Mouse (Mus musculus): ENCODE results near the gene Hnf1b. TPM values are rescaled to one million over a fixed set of nuclear protein-coding genes. Genes with fewer than 3 reads are reported as not detected.

Hnf1b gene
- polyA plus RNA-seq, 1 experiment from 2014 or later: 0.33 TPM

DNA sequence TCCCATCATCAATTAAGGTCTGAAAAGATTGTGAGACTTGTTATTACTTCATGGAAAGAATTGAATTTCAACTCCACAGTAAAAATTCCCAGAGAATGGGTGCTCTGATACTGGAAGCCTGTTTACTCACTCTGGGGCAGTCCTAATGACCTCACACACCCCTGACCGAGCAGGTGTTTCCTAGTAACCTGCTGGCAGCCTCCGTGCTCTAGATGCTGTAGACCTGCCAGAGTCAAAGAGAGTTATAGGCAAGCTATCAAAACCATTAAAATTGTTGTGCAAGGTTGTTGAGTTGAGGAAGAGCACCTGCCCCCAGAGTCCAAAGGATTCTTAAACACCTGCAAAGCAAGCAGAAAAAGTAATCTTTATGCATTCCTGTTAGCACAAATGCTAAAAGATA lies 72.7 kb downstream of the Hnf1b start:
- H3K36me3 ChIP-seq: no peaks in the 10 kb centered on the region
- no peaks in the 10 kb centered on the region for H3K27me3 ChIP-seq
- H3K9me3 ChIP-seq: no peaks in the 10 kb centered on the region
- H3K4me2 ChIP-seq: no peak overlapping the region
- 68% methylated on average over 2 of the region's 2 CpGs for WGBS
- no peak overlapping the region for H3K27ac ChIP-seq (replicated peaks)
- no peaks in the 10 kb centered on the region for H3K4me1 ChIP-seq (replicated peaks)
- no peak overlapping the region for H3K9ac ChIP-seq
- ATAC-seq (ENCODE audit: low read depth): no peak
- H3K4me3 ChIP-seq: no peak overlapping the region

DNA sequence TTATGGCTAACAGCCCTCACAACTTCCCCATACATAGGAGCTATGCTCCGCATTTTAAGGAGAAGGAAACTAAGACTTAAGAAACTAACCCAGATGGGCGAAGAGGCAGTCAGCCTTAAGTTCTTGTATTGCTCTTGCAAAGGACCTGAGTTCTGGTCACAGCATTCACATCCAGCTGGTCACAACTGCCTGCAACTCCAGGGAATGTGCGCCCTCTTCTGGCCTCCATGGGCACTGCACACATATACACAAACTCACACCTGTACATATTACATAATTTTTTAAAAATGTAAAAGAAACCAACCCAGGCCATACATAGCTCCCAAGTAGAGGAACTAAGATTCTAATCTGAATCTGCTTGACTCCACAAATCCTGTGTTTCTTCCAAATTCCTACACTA lies 77.2 kb downstream of the Hnf1b start:
- Histone ChIP-seq H3K36me3 (no peaks in the 10 kb centered on the region), H3K9me3 (no peaks in the 10 kb centered on the region), H3K9ac (no peak overlapping the region), H3K27me3 (no peaks in the 10 kb centered on the region), H3K4me1 (replicated peaks) (no peaks in the 10 kb centered on the region), H3K4me3 (no peak overlapping the region), H3K27ac (replicated peaks) (no peak overlapping the region), H3K4me2 (no peak overlapping the region)
- ATAC-seq (ENCODE audit: low read depth): no peak
- WGBS: 58% methylated on average over 3 of the region's 3 CpGs

GRCm38 (mm10) chr11:83932506-83933106 lies 82.7 kb downstream of the Hnf1b start:
- no peak overlapping the region for H3K9ac ChIP-seq
- no peaks in the 10 kb centered on the region for H3K27me3 ChIP-seq
- no peak overlapping the region for H3K4me3 ChIP-seq
- H3K9me3 ChIP-seq: no peaks in the 10 kb centered on the region
- 87% methylated on average over 10 of the region's 10 CpGs for WGBS
- H3K27ac ChIP-seq (replicated peaks): no peak overlapping the region
- no peaks in the 10 kb centered on the region for H3K4me1 ChIP-seq (replicated peaks)
- H3K4me2 ChIP-seq: no peak overlapping the region
- ATAC-seq (ENCODE audit: low read depth): no peak
- no peaks in the 10 kb centered on the region for H3K36me3 ChIP-seq

- H3K4me2 ChIP-seq: no peak overlapping the region
- no peaks in the 10 kb centered on the region for H3K36me3 ChIP-seq
- H3K9me3 ChIP-seq: no peaks in the 10 kb centered on the region
- WGBS: 88% methylated on average over 4 of the region's 4 CpGs
- ATAC-seq (ENCODE audit: low read depth): no peak
- no peaks in the 10 kb centered on the region for H3K4me1 ChIP-seq (replicated peaks)
- no peak overlapping the region for H3K9ac ChIP-seq
- no peaks in the 10 kb centered on the region for H3K27me3 ChIP-seq
- H3K27ac ChIP-seq (replicated peaks): no peak overlapping the region
- no peak overlapping the region for H3K4me3 ChIP-seq
These were observed 83.5 kb downstream of the Hnf1b start for GRCm38 (mm10) chr11:83933376-83933775.

- no peaks in the 10 kb centered on the region for H3K4me1 ChIP-seq (replicated peaks)
- H3K9me3 ChIP-seq: no peaks in the 10 kb centered on the region
- H3K27ac ChIP-seq (replicated peaks): no peak overlapping the region
- H3K9ac ChIP-seq: no peak overlapping the region
- peaks cover 7% of the 10 kb centered on the region for H3K27me3 ChIP-seq
- no peak overlapping the region for H3K4me3 ChIP-seq
- H3K36me3 ChIP-seq: no peaks in the 10 kb centered on the region
- WGBS: 28% methylated on average over 7 of the region's 7 CpGs
- no peak overlapping the region for H3K4me2 ChIP-seq
- ATAC-seq (ENCODE audit: low read depth): 0 out of 2 replicates have a peak, but pooled peaks have one; percentile 36
These were observed 86.3 kb downstream of the Hnf1b start for GRCm38 (mm10) chr11:83935986-83936665.

GRCm38 (mm10) chr11:83938556-83938955 lies 88.7 kb downstream of the Hnf1b start:
- Histone ChIP-seq H3K27me3 (peaks cover 7% of the 10 kb centered on the region), H3K36me3 (0 out of 2 replicates have a peak, but pooled peaks cover under 1% of the 10 kb centered on the region), H3K4me3 (no peak overlapping the region), H3K9me3 (no peaks in the 10 kb centered on the region), H3K4me1 (replicated peaks) (peaks cover 16% of the 10 kb centered on the region), H3K9ac (no peak overlapping the region), H3K27ac (replicated peaks) (no peak overlapping the region), H3K4me2 (no peak overlapping the region)
- WGBS: 86% methylated on average over 8 of the region's 8 CpGs
- ATAC-seq (ENCODE audit: low read depth): no peak

GRCm38 (mm10) chr11:83941950-83942840 lies 92.3 kb downstream of the Hnf1b start, which contains the start of gene Ddx52:
Gene Ddx52, plus strand, starts transcription at chr11:83942062.
- WGBS: 2% methylated on average over 49 of the region's 49 CpGs
- peaks cover 16% of the 10 kb centered on the region for H3K4me1 ChIP-seq (replicated peaks)

More at GRCm38 (mm10) chr11:83941950-83942840, 92.3 kb downstream of the Hnf1b start, which contains the start of gene Ddx52:
- peaks cover 37% of the 10 kb centered on the region for H3K36me3 ChIP-seq
- peak within 1 kb of the TSS; percentile 80 for H3K4me2 ChIP-seq
- peaks cover 7% of the 10 kb centered on the region for H3K27me3 ChIP-seq
- peak within 1 kb of the TSS; percentile 85 for H3K9ac ChIP-seq
- ATAC-seq (ENCODE audit: low read depth): peak; percentile 96
- H3K27ac ChIP-seq (replicated peaks): peak within 1 kb of the TSS; percentile 65
- H3K4me3 ChIP-seq: peak within 1 kb of the TSS; percentile 81
- H3K9me3 ChIP-seq: no peaks in the 10 kb centered on the region

Other genes with a start within 250 kb of the Hnf1b start
- gene Rpl9-ps1, start 204.4 kb upstream of the Hnf1b start, polyA plus RNA-seq (2015; fragmentation: Nextera tagmentation; extraction: Ambion mirVana): not detected in 2 replicates
- 2.0 and 3.0 TPM in 2 replicates for gene Ccl3, start 200.7 kb upstream of the Hnf1b start, polyA plus RNA-seq (2015; fragmentation: Nextera tagmentation; extraction: Ambion mirVana)
- 0.65 and 1.9 TPM in 2 replicates for gene Ccl4, start 187.5 kb upstream of the Hnf1b start, polyA plus RNA-seq (2015; fragmentation: Nextera tagmentation; extraction: Ambion mirVana)
- gene Wfdc17, start 146.1 kb upstream of the Hnf1b start, polyA plus RNA-seq (2015; fragmentation: Nextera tagmentation; extraction: Ambion mirVana): not detected in 2 replicates
- not detected in 2 replicates for gene Wfdc18, start 141.0 kb upstream of the Hnf1b start, polyA plus RNA-seq (2015; fragmentation: Nextera tagmentation; extraction: Ambion mirVana)
- not detected in 2 replicates for gene Wfdc21, start 103.1 kb upstream of the Hnf1b start, polyA plus RNA-seq (2015; fragmentation: Nextera tagmentation; extraction: Ambion mirVana)
- gene Heatr6, start 96.4 kb upstream of the Hnf1b start, polyA plus RNA-seq (2015; fragmentation: Nextera tagmentation; extraction: Ambion mirVana): 32.7 and 35.5 TPM in 2 replicates
- 27.7 and 28.4 TPM in 2 replicates for gene Ddx52, start 92.0 kb downstream of the Hnf1b start, polyA plus RNA-seq (2015; fragmentation: Nextera tagmentation; extraction: Ambion mirVana)
- 23.2 and 25.4 TPM in 2 replicates for gene Synrg, start 114.4 kb downstream of the Hnf1b start, polyA plus RNA-seq (2015; fragmentation: Nextera tagmentation; extraction: Ambion mirVana)
- gene Dusp14, start 219.2 kb downstream of the Hnf1b start, polyA plus RNA-seq (2015; fragmentation: Nextera tagmentation; extraction: Ambion mirVana): 8.7 and 10.4 TPM in 2 replicates

Measured in neural tube, embryonic 13.5 days (tissue).